Mouse (Mus musculus) frontal cortex, postnatal 36 days (tissue): ENCODE measurements at regions not wholly inside any gene's neighbourhood (a gene's known extent, or its start where the extent isn't known, plus 50 kb on each side); places are given as distances from the start of the nearest gene placed in this dataset.
"Not testable (repeated sequence)": the region's sequence is repeated elsewhere in the genome, so short reads cannot be mapped to it uniquely, and the experiment has no call there.

Experiments
- DNase-seq, 2 experiments: peaks; one replicate each; pipeline ENCODE4 v3.0.0; 2022; ENCODE audit warnings: low spot score in 2 of 2

DNA sequence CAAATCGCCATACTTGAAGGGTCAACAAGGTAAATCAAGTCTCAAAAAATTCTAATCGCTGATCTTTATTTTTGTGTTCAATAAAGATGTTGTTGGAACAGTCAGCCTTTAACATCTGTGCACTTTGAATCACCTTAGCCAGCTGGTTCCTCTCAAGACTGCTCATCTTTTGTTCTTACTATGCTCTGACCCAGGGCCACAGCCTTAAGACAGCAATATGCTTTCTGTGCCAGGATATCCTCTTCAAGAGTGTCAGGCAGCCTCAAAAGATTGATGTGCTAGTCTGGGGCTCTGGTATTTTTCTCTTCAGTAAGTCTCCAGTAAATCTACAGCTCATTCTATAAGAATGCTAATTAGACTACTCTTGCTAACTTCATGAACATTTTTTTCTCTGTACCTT lies 199.9 kb downstream of the Dph6 start:
- DNase-seq = no peak

- no peak for DNase-seq
Observed at GRCm38 (mm10) chr2:114450185-114450584, 204.6 kb downstream of the Dph6 start.

GRCm38 (mm10) chr2:114443801-114444200 lies 211.0 kb downstream of the Dph6 start:
- DNase-seq = no peak

- DNase-seq = no peak
Observed at GRCm38 (mm10) chr2:114440943-114441342, 213.8 kb downstream of the Dph6 start.

DNA sequence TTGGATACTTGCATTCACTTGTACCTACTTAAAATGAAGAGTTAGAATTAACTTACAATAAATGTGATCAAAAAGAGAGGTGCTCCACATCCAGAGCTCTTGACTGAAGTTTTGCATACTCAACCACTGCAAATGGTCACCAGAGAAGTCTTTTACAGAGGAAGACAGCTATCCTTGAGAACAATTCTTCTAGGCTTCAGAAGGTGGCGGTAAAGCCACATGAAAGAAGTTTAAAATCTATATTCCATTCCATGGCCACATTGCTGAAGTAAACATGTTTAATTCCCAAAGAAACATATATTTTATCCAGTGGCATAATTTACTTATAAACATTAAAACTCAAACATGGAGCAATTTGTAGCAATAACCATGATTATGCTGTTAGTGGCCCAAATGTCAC lies 215.1 kb downstream of the Dph6 start:
- peak in 1 of 2 experiments; percentile 18 for DNase-seq

DNA sequence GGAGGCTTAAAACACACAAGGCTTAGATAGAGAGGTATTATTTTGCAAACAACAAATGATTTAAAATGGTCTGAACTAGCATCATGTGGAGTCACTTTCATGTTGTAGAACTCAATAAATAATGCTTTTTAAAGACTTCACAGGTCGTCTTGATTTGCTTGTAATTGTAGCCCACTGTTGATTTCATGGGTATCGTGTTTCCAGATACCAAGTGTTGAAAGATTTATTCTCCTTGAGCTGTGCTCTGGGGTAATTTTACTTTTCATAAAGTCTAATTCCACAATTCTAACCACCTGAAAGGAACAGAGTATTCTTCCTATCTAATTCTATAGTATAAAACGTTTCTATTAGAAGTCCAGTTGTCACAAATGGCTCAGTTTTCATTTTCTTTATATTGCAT lies 216.7 kb downstream of the Dph6 start:
- DNase-seq = no peak

DNA sequence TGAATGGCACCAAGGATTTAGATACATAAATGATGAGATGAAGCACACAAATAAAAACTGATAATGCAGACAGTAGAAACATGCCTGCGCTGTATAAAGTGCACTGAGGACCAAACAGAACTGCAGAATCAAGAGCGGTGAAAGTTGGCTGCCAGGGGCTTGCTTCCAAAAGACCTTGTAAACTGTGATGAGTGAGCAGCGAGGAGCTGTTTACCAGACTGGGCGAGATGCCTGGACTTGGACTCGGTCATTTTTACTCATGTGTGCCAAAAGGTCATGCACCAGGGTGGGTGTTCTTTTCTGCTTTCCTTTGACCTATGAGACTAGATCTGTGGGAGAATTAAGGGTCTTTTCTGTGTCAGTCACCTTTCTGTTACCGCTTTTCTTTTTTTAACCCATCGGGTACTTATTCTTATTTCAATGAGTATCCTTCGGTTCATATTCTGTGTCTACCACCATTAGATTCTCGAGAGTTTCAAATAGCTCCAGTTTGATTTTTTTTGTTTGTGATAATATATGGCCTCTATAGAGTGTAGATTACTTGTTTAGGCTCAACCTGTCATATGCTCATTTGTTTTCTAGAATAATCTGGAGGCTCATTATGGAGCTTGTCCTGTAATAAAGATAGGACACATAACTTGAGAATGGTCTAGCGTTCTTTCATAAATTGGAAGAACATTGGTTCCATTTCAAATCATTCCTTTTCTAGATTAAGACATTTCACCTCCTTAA lies 226.3 kb upstream of the Zfp770 start:
- DNase-seq = peak in 1 of 2 experiments; percentile 11

GRCm38 (mm10) chr2:114419346-114419745 lies 218.1 kb upstream of the Zfp770 start:
- DNase-seq = no peak

- DNase-seq = no peak
Observed at GRCm38 (mm10) chr2:114413013-114413412, 211.7 kb upstream of the Zfp770 start.

- DNase-seq = peak in 1 of 2 experiments; percentile 11
Observed at GRCm38 (mm10) chr2:114411940-114412715, 210.9 kb upstream of the Zfp770 start.

GRCm38 (mm10) chr2:114410717-114411116 lies 209.4 kb upstream of the Zfp770 start:
- no peak for DNase-seq

GRCm38 (mm10) chr2:114409542-114409941 lies 208.3 kb upstream of the Zfp770 start:
- DNase-seq = no peak

DNA sequence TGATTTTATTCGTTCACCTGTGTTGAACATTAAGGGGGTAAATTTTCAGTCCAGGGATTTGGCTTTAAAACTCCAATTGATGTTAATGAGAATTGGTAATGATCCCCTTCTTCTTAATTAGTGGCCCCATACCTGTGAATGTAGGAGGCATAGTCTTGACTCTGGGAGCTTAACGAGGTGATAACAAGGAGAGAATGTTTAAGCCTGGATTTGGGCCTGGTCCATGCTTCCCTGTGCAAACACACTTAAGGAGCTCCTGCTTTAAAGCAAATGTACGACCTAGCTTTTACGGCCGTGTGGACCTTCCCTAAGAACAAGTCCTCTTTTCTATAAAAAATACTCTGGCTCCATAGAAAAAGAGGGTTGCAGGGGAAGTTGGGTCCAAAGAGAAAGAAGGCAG lies 206.1 kb upstream of the Zfp770 start:
- no peak for DNase-seq

DNA sequence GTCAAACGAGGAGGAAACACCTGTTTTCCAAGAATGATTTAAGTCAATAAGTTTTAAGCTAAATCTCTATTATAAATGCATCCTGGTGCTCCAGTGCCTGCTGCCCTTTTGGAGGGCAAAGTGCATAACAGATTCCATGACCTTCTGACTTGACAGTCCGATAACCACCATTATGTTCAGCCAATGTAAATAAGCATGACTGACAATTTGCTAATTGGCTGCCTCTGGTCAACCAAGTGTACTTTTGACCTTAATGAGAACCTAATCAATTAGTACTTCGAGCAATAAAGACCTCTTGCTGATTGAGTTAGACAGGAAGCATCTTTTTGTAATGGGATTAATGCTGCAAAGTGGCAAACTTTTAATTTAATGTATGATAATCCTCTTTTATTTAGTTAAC lies 183.3 kb upstream of the Zfp770 start:
- DNase-seq = no peak

- DNase-seq = no peak
Observed at GRCm38 (mm10) chr2:114378844-114379533, 177.7 kb upstream of the Zfp770 start.

DNA sequence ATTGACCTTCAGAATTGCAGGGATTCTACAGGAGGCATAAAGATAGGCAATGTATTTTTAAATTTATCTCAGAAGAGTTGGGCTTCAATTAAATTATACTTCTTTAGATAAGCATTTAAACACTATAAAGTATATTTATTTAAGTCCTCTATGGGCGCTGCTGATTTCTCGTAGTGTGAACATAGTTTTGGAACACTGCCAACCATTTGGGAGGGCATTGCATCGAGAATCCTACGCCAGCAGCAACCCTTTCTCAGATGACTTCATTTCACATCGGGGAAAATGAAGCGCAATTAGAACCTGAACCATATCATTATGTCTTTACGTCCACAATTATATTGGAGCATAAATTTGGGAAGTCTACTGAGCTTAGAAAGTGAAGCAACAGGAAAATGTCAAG lies 172.2 kb upstream of the Zfp770 start:
- no peak for DNase-seq

DNA sequence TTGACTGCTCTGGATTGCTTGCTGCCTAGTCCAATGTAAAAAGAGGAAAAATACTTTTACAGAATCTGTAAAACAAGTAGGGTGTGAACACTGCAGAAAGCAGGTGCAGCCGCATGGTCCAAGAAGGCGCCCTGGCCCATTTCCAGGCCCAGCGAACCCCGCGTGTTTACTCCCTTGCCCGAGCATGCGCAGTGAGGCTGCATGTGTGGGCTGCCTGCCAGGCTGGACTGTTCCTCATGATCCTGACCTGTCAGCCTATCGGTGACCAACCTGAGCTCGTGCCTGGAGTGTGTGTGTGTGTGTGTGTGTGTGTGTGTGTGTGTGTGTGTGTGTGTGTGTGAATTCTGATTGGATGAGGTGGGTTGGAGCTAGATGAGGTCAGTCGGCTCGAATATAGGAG lies 152.6 kb upstream of the Zfp770 start:
- DNase-seq = not testable (repeated sequence)

DNA sequence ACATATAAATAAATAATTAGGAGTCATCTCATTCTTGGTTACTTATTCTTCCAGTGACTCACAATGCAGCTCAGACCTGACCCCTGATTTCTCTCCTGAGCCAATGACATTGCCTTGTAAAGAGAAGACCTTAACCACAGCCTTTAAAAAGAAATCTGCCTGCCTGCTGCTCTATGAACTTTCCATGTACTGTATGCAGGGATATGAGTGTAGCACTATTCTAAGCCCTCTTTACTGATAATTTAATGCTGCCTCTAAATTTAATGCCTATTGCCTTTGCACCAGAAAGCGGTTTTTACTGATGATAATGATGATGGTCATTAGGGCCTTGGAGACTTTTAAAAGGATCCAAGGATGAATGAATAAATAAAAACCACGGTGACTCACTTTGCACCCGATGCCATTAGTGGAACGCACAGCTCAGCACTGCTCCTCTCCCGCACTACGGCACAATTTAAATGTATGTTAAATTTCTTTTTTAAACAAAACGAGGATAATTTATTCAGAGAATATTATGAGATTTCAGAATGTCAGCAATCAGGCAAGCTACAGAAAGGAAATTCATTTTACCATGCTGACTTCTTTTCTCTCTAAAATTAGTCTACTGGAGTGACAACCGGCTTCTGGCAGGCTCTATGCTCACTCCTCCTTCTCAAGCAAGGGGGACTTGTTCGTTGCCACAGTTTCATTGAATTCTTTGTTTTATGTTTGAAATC lies 139.5 kb upstream of the Zfp770 start:
- peak; percentile 3 to 28 for DNase-seq

DNA sequence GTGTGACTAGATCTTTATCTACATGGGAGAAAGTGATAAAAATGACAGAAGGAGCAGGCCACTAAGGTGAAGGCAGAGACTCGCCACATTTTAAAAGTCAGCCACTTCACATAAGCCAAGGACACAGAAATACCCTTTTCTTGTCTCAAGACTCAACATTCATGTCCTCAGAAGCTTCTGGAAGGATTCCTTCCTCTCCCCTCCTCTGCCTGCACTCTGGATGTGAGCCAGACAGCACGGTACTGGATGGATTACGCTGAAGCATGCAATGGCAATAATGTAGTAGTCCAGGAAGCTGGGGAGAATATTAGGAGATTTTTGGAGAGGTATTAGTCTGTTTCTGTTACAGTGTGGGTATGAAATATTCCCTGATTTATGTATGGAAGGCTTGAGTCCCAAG lies 100.5 kb upstream of the Zfp770 start:
- no peak for DNase-seq

DNA sequence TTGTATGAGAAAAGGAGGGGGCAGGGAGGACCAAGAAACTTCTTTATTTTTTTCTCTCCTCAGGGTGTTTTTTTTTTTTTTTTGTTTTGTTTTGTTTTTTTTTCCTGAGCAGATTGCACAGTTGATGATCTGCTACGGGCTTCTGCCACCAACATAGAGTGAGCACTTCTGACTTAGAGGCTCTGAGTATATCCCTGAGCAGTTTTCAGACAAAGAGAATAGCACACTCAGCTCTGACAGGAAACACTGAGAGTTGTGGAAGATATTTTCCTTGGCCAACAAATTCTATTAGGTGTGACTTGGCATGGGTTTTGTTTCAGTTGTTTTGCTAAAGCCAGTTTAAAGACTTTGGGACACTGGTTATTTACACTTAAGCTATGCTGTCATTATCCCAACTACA lies 93.8 kb upstream of the Zfp770 start:
- DNase-seq = no peak

GRCm38 (mm10) chr2:114291387-114291786 lies 90.1 kb upstream of the Zfp770 start:
- no peak for DNase-seq

DNA sequence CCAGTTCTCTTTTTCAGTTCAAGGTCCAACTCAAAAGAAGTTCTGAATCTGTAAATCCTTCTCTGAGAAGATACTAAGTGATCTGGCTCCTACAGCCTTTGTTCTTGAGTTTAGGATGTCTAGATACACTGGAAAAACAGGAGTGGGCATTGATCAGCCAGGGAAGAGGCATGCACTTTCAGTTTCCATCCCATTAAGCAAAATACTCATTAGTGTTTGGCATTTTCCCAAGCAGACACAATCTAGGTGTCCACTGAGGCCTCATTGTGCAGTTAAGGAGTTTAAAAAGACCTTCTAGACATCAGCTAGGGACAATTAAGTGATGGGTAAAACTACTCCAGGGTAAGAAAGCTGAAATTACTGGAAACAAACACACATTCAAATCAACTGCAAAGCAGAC lies 74.3 kb upstream of the Zfp770 start:
- no peak for DNase-seq
